Mouse (Mus musculus) embryonic facial prominence, embryonic 15.5 days (tissue): Measurements from ENCODE around the gene Acta2. TPM values are rescaled to one million over a fixed set of nuclear protein-coding genes. Genes with fewer than 3 reads are reported as not detected.

ENCODE experiments used
- polyA plus RNA-seq: library from polyadenylated mRNA; unstranded; fragments of >200 nt; fragmentation: Nextera tagmentation; extraction: Ambion mirVana; gene quantifications from 2 replicates; pipeline ENCODE4 v1.2.1, GENCODE M21; 2015

Acta2 gene
- polyA plus RNA-seq, 1 experiment from 2014 or later = 323 TPM

Other genes starting within 250 kb of the Acta2 start
- 3.4 and 5.6 TPM in 2 replicates for gene Lipk, start 247.3 kb downstream of the Acta2 start, polyA plus RNA-seq
- gene Lipn, start 188.2 kb downstream of the Acta2 start, polyA plus RNA-seq = 0.15 TPM in 1 of 2 replicates, not detected in the other
- gene Lipm, start 154.7 kb downstream of the Acta2 start, polyA plus RNA-seq = 16.8 and 19.1 TPM in 2 replicates
- gene Ankrd22, start 89.5 kb downstream of the Acta2 start, polyA plus RNA-seq = 7.3 and 8.2 TPM in 2 replicates
- 10.1 and 12.6 TPM in 2 replicates for gene Stambpl1, start 63.4 kb downstream of the Acta2 start, polyA plus RNA-seq
- gene Fas, start 35.1 kb upstream of the Acta2 start, polyA plus RNA-seq = 9.6 and 11.6 TPM in 2 replicates
- gene Ch25h, start 219.6 kb upstream of the Acta2 start, polyA plus RNA-seq = 11.2 and 13.6 TPM in 2 replicates